Mouse (Mus musculus) limb, embryonic 14.5 days (tissue): Measurements from ENCODE around the gene Spast. TPM values are rescaled to one million over a fixed set of nuclear protein-coding genes. Genes with fewer than 3 reads are reported as not detected.

ENCODE experiments used
- ATAC-seq: fragments of 200-750 bp; cut with Nextera tagmentation; 2 replicates; pipeline ENCODE4 v1.8.0; 2017; ENCODE audit warnings: low read depth, moderate number of reproducible peaks, moderate TSS enrichment; ENCODE audit not compliant: low FRiP score
- DNase-seq: peaks from one replicate; pipeline ENCODE4 v3.0.0-alpha.2; 2015; ENCODE audit warnings: low spot score
- H3K27ac ChIP-seq: fragments of 300-500 bp; sonication (generic); replicated peaks from 2 replicates; pipeline ENCODE4 v1.5.1; 2014; ENCODE audit warnings: low read depth, mild to moderate bottlenecking, low read length, moderate library complexity, mixed read lengths
- H3K27me3 ChIP-seq: fragments of 300-500 bp; sonication (generic); 2 replicates; pipeline ENCODE4 v1.6.1; 2014; ENCODE audit warnings: low read length, mixed read lengths; ENCODE audit not compliant: control insufficient read depth, insufficient read depth
- H3K36me3 ChIP-seq: fragments of 300-500 bp; sonication (generic); 2 replicates; pipeline ENCODE4 v1.6.1; 2014; ENCODE audit warnings: mild to moderate bottlenecking, low read length, moderate library complexity, mixed read lengths; ENCODE audit not compliant: control insufficient read depth, insufficient read depth
- H3K4me1 ChIP-seq: fragments of 300-500 bp; sonication (generic); 2 replicates; pipeline ENCODE4 v1.6.1; 2014; ENCODE audit warnings: antibody characterized with exemption, low read length, mixed read lengths; ENCODE audit not compliant: control insufficient read depth, insufficient read depth
- H3K4me2 ChIP-seq: fragments of 300-500 bp; sonication (generic); replicated peaks from 2 replicates; pipeline ENCODE4 v1.6.1; 2014; ENCODE audit warnings: low read depth, mild to moderate bottlenecking, low read length, moderate library complexity; ENCODE audit not compliant: severe bottlenecking
- H3K4me3 ChIP-seq: fragments of 300-500 bp; sonication (generic); replicated peaks from 2 replicates; pipeline ENCODE4 v1.5.1; 2014; ENCODE audit warnings: low read length
- H3K9ac ChIP-seq: fragments of 300-500 bp; sonication (generic); 2 replicates; pipeline ENCODE4 v1.6.1; 2014; ENCODE audit warnings: mild to moderate bottlenecking, low read depth, low read length, moderate library complexity; ENCODE audit not compliant: severe bottlenecking
- H3K9me3 ChIP-seq: fragments of 300-500 bp; sonication (generic); 2 replicates; pipeline ENCODE4 v1.6.1; 2016; ENCODE audit warnings: low read length; ENCODE audit not compliant: control insufficient read depth
- POLR2A ChIP-seq: fragments of 200-500 bp; IDR thresholded peaks from 2 replicates; pipeline ENCODE4 v1.8.0; 2012; ENCODE audit warnings: inconsistent platforms, mild to moderate bottlenecking, moderate library complexity, borderline replicate concordance; ENCODE audit not compliant: insufficient read depth, insufficient read length; ENCODE audit errors: extremely low read depth
- WGBS: fragments of 180-500 bp; shearing (Covaris S2); extraction: QIAGEN DNeasy Blood & Tissue Kit; methylation state at CpG from one replicate; pipeline ENCODE4 v1.1.7; 2014; 5-methylcytosine and 5-hydroxymethylcytosine counted together
- polyA plus RNA-seq, 2 experiments: library from polyadenylated mRNA; depleted of rRNA in 1 of 2; stranded (reverse) in 1 of 2; unstranded in 1 of 2; fragments of >200 nt; fragmentation: Nextera tagmentation in 1 of 2; extraction: Ambion mirVana in 1 of 2; gene quantifications; 2 replicates each; pipeline versions ENCODE4 v1.2.1 to v1.2.3; 2012 to 2014

Gene Spast
- polyA plus RNA-seq, 2 experiments = 23.7 to 28.3 TPM

DNA sequence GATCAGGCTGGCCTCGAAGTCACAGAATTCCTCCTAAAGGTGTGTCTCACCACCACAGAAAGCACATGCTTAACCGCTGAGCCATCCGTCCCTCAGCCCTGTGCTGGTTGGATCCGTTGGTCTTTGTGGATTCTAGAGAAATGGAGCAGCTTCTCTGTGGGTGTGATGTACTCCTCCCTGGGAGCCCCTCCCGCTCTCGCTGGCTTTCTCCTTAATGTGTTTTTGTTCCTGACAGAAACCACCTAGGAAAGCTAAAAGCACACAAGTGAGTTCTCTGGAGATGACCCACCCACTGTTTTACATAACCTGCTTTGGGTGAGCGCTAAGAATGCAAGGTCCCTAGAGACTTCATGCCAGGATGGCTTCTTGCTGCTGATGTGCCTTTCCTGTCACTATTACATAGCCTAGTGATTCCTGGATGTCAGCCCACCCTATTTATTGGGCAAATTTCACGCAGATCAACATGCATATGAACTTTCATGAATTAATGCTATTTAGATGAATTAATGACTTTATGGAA lies 78.1 kb downstream of the Spast start:
- Histone ChIP-seq H3K4me1 (no peaks in the 10 kb centered on the region), H3K27me3 (no peaks in the 10 kb centered on the region), H3K27ac (no peak overlapping the region), H3K9ac (no peak overlapping the region), H3K36me3 (peaks cover 74% of the 10 kb centered on the region), H3K9me3 (no peaks in the 10 kb centered on the region), H3K4me2 (no peak overlapping the region), H3K4me3 (no peak overlapping the region)
- WGBS = 90% methylated on average over 8 of the region's 8 CpGs
- DNase-seq = no peak
- no peak for TF ChIP-seq POLR2A
- ATAC-seq = no peak

DNA sequence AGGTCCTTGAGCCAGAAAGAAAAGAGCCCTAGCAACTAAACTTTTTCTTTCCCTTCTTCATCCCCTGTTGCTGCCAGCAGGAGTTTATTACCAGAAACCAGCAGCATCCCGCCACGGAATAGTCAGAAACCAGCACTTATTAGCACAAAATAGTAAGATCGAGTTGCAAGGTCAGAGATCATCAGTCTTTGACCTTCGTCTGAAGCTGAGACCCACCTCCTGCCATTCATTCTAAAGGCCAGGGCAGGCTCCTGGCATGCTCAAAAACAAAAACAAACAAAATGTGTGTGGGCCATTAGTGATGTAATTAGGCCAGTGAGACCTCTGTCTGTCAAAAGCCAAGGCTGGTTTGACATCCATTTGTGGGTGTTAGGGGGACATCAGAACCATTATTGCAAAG lies 79.4 kb downstream of the Spast start:
- ATAC-seq = no peak

DNA sequence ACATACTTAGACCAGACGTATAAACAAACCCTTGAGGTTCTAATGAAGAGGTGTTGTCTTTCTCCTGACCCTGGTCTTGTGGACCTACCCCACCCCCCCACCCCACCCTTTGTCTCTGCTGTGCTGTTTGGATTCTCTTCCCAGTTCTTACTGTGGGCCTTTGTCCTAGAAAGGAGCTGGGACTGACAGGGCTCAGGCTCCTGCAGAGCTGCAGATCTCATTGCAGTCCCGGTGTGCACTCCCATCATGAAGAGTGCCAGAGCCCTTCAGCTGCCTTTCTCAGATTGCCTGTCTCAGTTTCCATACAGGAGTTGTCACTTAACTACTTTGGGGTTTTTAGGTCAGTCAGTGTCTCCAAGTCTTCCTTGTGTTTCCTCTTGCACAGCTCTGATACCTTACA lies 81.9 kb downstream of the Spast start:
- H3K4me1 ChIP-seq = no peaks in the 10 kb centered on the region
- no peak overlapping the region for H3K4me2 ChIP-seq
- WGBS = 70% methylated on average over 2 of the region's 2 CpGs
- H3K27me3 ChIP-seq = no peaks in the 10 kb centered on the region
- no peak overlapping the region for H3K9ac ChIP-seq
- peaks cover 66% of the 10 kb centered on the region for H3K36me3 ChIP-seq
- no peak for DNase-seq
- no peak overlapping the region for H3K27ac ChIP-seq
- ATAC-seq = no peak
- no peak overlapping the region for H3K4me3 ChIP-seq
- no peaks in the 10 kb centered on the region for H3K9me3 ChIP-seq
- no peak for TF ChIP-seq POLR2A

More for the DNA sequence above, 79.4 kb downstream of the Spast start:
- H3K4me3 ChIP-seq = no peak overlapping the region
- H3K9me3 ChIP-seq = no peaks in the 10 kb centered on the region
- H3K27ac ChIP-seq = no peak overlapping the region
- H3K27me3 ChIP-seq = no peaks in the 10 kb centered on the region
- H3K4me2 ChIP-seq = no peak overlapping the region
- peaks cover 69% of the 10 kb centered on the region for H3K36me3 ChIP-seq
- WGBS = 47% methylated on average over 4 of the region's 4 CpGs
- no peak for TF ChIP-seq POLR2A
- no peak for DNase-seq
- H3K9ac ChIP-seq = no peak overlapping the region
- no peaks in the 10 kb centered on the region for H3K4me1 ChIP-seq

DNA sequence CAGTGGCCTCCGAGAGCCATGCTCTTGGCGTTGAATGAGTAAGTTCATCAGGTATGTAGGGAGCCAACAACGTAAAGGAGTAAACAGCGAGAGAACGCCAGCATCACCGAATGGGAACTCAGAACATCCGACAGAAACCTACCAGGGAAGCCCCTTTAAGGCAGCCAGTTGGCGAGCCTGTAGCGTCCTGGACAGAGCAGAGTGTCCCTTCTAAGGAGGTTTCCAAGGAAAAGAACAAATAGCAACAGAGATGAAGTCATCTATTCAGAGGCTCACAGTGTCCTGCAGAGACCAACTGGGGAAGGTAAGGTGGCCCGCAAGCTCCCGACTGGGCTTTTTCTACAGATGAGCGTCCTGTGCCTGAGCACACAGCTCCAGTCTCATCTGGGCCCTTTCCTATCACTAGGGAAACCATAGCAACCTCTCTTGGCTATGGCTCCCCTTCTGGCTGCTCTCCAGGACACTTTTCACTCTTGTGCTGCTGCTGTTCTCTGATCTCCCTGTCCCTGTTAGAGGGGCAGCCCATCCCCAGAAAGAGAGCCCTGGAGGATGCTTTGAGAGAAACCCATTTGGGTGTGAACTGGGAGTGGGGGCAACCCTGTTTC lies 85.7 kb downstream of the Spast start:
- DNase-seq (no peak), ATAC-seq (no peak)
- H3K27ac ChIP-seq = no peak overlapping the region
- no peaks in the 10 kb centered on the region for H3K9me3 ChIP-seq
- H3K27me3 ChIP-seq = no peaks in the 10 kb centered on the region
- WGBS = 90% methylated on average over 12 of the region's 12 CpGs
- TF ChIP-seq POLR2A = no peak
- no peak overlapping the region for H3K4me2 ChIP-seq
- peaks cover 59% of the 10 kb centered on the region for H3K36me3 ChIP-seq
- H3K4me3 ChIP-seq = no peak overlapping the region
- H3K4me1 ChIP-seq = no peaks in the 10 kb centered on the region
- H3K9ac ChIP-seq = no peak overlapping the region

DNA sequence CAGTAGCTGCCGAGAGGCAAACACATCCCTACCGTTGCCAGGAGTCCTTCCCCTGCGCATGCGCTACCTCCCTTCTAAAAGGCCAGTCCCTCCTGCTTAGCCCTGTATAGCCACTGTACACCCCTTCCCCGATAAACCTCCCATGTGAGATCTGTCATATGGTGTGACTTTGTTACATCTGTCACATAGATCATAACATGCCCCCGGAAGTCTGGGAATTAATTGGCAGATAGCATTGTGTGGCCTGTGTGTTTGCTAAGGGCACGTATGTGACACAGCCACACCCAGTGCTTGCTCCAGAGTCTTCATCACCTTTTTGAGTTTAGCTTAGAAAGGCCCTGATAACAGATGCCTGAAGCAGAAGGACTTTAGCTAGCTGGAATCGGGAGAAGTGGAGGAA lies 91.3 kb downstream of the Spast start:
- DNase-seq (no peak), ATAC-seq (no peak)
- Histone ChIP-seq H3K27ac (no peak overlapping the region), H3K9me3 (no peaks in the 10 kb centered on the region), H3K4me1 (no peaks in the 10 kb centered on the region), H3K9ac (no peak overlapping the region), H3K36me3 (peaks cover 19% of the 10 kb centered on the region), H3K4me2 (no peak overlapping the region), H3K4me3 (no peak overlapping the region), H3K27me3 (no peaks in the 10 kb centered on the region)
- TF ChIP-seq POLR2A = no peak
- WGBS = 90% methylated on average over 8 of the region's 8 CpGs
